13 mouse cellular contexts compared by ENCODE assay signal in genomic region chr11:102810721-102811485, GRCm38 (mm10). TPM values are rescaled to one million over a fixed set of nuclear protein-coding genes. Genes with fewer than 3 reads are reported as not detected.
DNase-seq lines count a peak whose midpoint lies in the region; ATAC-seq and TF ChIP-seq lines count a peak whose summit lies in the region.
"Had no signal": no experiment of that assay in that cellular context is flagged by ENCODE, and none has a peak within 500 bp of the region (broad histone marks: within the 10 kb centered on the region; RNA-seq: fewer than 3 reads in every experiment).

No protein-coding gene starts in this region.

- H3K4me1 ChIP-seq in embryonic facial prominence, embryonic 14.5 days (ENCODE audit: control insufficient read depth, insufficient read depth, low read length) = peaks cover 15% of the 10 kb centered on the region
- H3K4me1 ChIP-seq in embryonic facial prominence, embryonic 10.5 days = peaks cover 15% of the 10 kb centered on the region

- 50% methylated on average over 4 of the region's 4 CpGs for WGBS in embryonic facial prominence, embryonic 14.5 days
- 60% methylated on average over 4 of the region's 4 CpGs for WGBS in embryonic facial prominence, embryonic 10.5 days

- no peak overlapping the region for H3K27ac ChIP-seq in embryonic facial prominence, embryonic 14.5 days (replicated peaks; ENCODE audit: low read depth, low read length)
- no peak overlapping the region for H3K27ac ChIP-seq in embryonic facial prominence, embryonic 10.5 days (replicated peaks)
- no peak overlapping the region for H3K27ac ChIP-seq in layer of hippocampus, adult 2 months
- H3K27ac ChIP-seq: neural tube, embryonic 13.5 days had no signal

- no peak overlapping the region for H3K4me2 ChIP-seq in embryonic facial prominence, embryonic 14.5 days (ENCODE audit: low read depth, low read length)
- H3K4me2 ChIP-seq: neural tube, embryonic 13.5 days had no signal

- H3K36me3 ChIP-seq in embryonic facial prominence, embryonic 14.5 days (ENCODE audit: control insufficient read depth, insufficient read depth, low read length) = peaks cover 5% of the 10 kb centered on the region
- H3K36me3 ChIP-seq in embryonic facial prominence, embryonic 10.5 days (replicated peaks) = peaks cover 31% of the 10 kb centered on the region
- H3K36me3 ChIP-seq: neural tube, embryonic 13.5 days had no signal

- no peaks in the 10 kb centered on the region for H3K9me3 ChIP-seq in embryonic facial prominence, embryonic 14.5 days (ENCODE audit: control insufficient read depth, low read length)
- H3K9me3 ChIP-seq in embryonic facial prominence, embryonic 10.5 days = no peaks in the 10 kb centered on the region
- H3K9me3 ChIP-seq: neural tube, embryonic 13.5 days had no signal

- TF ChIP-seq CTCF in layer of hippocampus, adult 2 months (conservative IDR thresholded peaks at IDR 0.05) = no peak

- H3K4me3 ChIP-seq in embryonic facial prominence, embryonic 14.5 days (ENCODE audit: low read depth, low read length) = no peak overlapping the region
- H3K4me3 ChIP-seq in embryonic facial prominence, embryonic 10.5 days = no peak overlapping the region
- no peak overlapping the region for H3K4me3 ChIP-seq in layer of hippocampus, adult 2 months
- H3K4me3 ChIP-seq: neural tube, embryonic 13.5 days had no signal

- no peaks in the 10 kb centered on the region for H3K27me3 ChIP-seq in embryonic facial prominence, embryonic 14.5 days (replicated peaks; ENCODE audit: control insufficient read depth, insufficient read depth, low read length)
- no peaks in the 10 kb centered on the region for H3K27me3 ChIP-seq in embryonic facial prominence, embryonic 10.5 days (replicated peaks; ENCODE audit: low read depth, poor library complexity, severe bottlenecking)
- H3K27me3 ChIP-seq: neural tube, embryonic 13.5 days had no signal

- no peak overlapping the region for H3K9ac ChIP-seq in embryonic facial prominence, embryonic 14.5 days (ENCODE audit: low read depth, low read length)
- H3K9ac ChIP-seq: neural tube, embryonic 13.5 days had no signal

- peak; percentile 56 for DNase-seq in embryonic facial prominence, embryonic 14.5 days (ENCODE audit: low spot score)
- no peak for DNase-seq in embryonic facial prominence, embryonic 10.5 days (ENCODE audit: low spot score)
- DNase-seq in layer of hippocampus, adult 2 months (ENCODE audit: low spot score in 2 of 2) = peak; percentile 35 to 36
- no peak for DNase-seq in layer of hippocampus, adult 9-11 months
- DNase-seq in 416B (ENCODE audit: low read depth) = peak; percentile 10
- peak; percentile 16 to 59 for DNase-seq in layer of hippocampus, postnatal 14 days (ENCODE audit: low spot score in 2 of 2)
- no peak for DNase-seq in gastrocnemius, adult 8-10 months (ENCODE audit: low spot score in 2 of 2)
- DNase-seq in urinary bladder, postnatal 10 days (ENCODE audit: low spot score) = no peak
- DNase-seq: adrenal gland, adult 8-10 months; gastrocnemius, postnatal 10 days; kidney, postnatal 14 days; midbrain, embryonic 14.5 days had no signal

- ATAC-seq in embryonic facial prominence, embryonic 14.5 days (ENCODE audit: low read depth) = no peak

RNA-seq across cellular contexts. Expression of gene Gjc1, which starts 8.6 kb away (rescaled TPM):
- polyA plus RNA-seq in embryonic facial prominence, embryonic 14.5 days (2014; fragmentation: Nextera tagmentation; extraction: Ambion mirVana) = 46.0 and 49.6 TPM in 2 replicates
- polyA plus RNA-seq in embryonic facial prominence, embryonic 10.5 days (2016; fragmentation: Nextera tagmentation; extraction: Ambion mirVana) = 80.7 and 89.6 TPM in 2 replicates
- 1 to 10 TPM; 4.7 TPM for total RNA-seq in layer of hippocampus, adult 2 months (2021)
- 10 to 100 TPM; 10.3 to 12.9 TPM for total RNA-seq in layer of hippocampus, postnatal 14 days (2021)
- 1 to 10 TPM; 3.0 to 4.7 (median 3.4) TPM for total RNA-seq in gastrocnemius, adult 8-10 months (2022)

RNA-seq across cellular contexts. Expression of gene Higd1b, which starts 24.7 kb away (rescaled TPM):
- 0.79 and 1.3 TPM in 2 replicates for polyA plus RNA-seq in embryonic facial prominence, embryonic 14.5 days (2014; fragmentation: Nextera tagmentation; extraction: Ambion mirVana)
- not detected in 2 replicates for polyA plus RNA-seq in embryonic facial prominence, embryonic 10.5 days (2016; fragmentation: Nextera tagmentation; extraction: Ambion mirVana)
- total RNA-seq in layer of hippocampus, adult 2 months (2021) = 1 to 10 TPM; 3.5 to 4.5 TPM
- total RNA-seq in layer of hippocampus, postnatal 14 days (2021) = 1 to 10 TPM; 5.3 to 6.5 TPM
- total RNA-seq in gastrocnemius, adult 8-10 months (2022) = 1 to 10 TPM; 1.3 to 2.9 (median 2.2) TPM

RNA-seq across cellular contexts. Expression of gene Adam11, which starts 49.7 kb away (rescaled TPM):
- polyA plus RNA-seq in embryonic facial prominence, embryonic 14.5 days (2014; fragmentation: Nextera tagmentation; extraction: Ambion mirVana) = 8.1 and 9.3 TPM in 2 replicates
- 16.3 and 21.0 TPM in 2 replicates for polyA plus RNA-seq in embryonic facial prominence, embryonic 10.5 days (2016; fragmentation: Nextera tagmentation; extraction: Ambion mirVana)
- total RNA-seq in layer of hippocampus, adult 2 months (2021) = 100 to 1,000 TPM; 192 to 212 TPM
- 100 to 1,000 TPM; 186 to 207 TPM for total RNA-seq in layer of hippocampus, postnatal 14 days (2021)
- under 1 TPM; 0.19 to 0.34 (median 0.23) TPM for total RNA-seq in gastrocnemius, adult 8-10 months (2022)

Comparison
In these comparisons a context has a peak if more than half of its experiments do, and no peak if none do; other contexts are left out.
1. DNase-seq: peak in embryonic facial prominence, embryonic 14.5 days (single experiment), layer of hippocampus, adult 2 months (2 of 2), 416B (single experiment) and layer of hippocampus, postnatal 14 days (2 of 2); none in embryonic facial prominence, embryonic 10.5 days (single experiment), layer of hippocampus, adult 9-11 months (single experiment), gastrocnemius, adult 8-10 months (0 of 2) and urinary bladder, postnatal 10 days (single experiment).
2. RNA of gene Adam11, which starts 49.7 kb away (total RNA-seq): 192 to 212 TPM in layer of hippocampus, adult 2 months and 186 to 207 TPM in layer of hippocampus, postnatal 14 days; 0.19 to 0.34 TPM in gastrocnemius, adult 8-10 months; every median in the first group is over 100 times any median in the second.